Mouse (Mus musculus): Measurements from ENCODE around the gene Rbbp8nl.

GRCm38 (mm10) chr2:180262441-180262840 lies 27.2 kb downstream of the Rbbp8nl start:
- TF ChIP-seq CTCF (IDR thresholded peaks at IDR 0.05; ENCODE audit: borderline replicate concordance, extremely low read depth, insufficient read depth, insufficient read length) (no peak), POLR2A (IDR thresholded peaks at IDR 0.05; ENCODE audit: borderline replicate concordance, extremely low read depth, insufficient read depth, insufficient read length, poor library complexity, severe bottlenecking) (no peak)
